Mouse (Mus musculus) B cell, adult 67 days (primary cell): Measurements from ENCODE around the gene Vmn2r50. TPM values are rescaled to one million over a fixed set of nuclear protein-coding genes. Genes with fewer than 3 reads are reported as not detected.

Experiments used
- total RNA-seq, 2 experiments: library from RNA; stranded (reverse); gene quantifications; 4 replicates each; pipeline ENCODE4 v1.2.4; 2023

Vmn2r50 gene
- total RNA-seq = not detected

GRCm38 (mm10) chr7:10053196-10053595 lies at the start of gene Vmn2r50:
Gene Vmn2r50 (minus strand): TSS chr7:10053296.

GRCm38 (mm10) chr7:9992157-9992556 lies 60.9 kb downstream of the Vmn2r50 start, which contains the start of gene Vmn2r49:
Gene Vmn2r49 (minus strand): TSS chr7:9992257.

Other genes with a start within 250 kb of the Vmn2r50 start
- not detected for gene Vmn2r47, start 212.0 kb downstream of the Vmn2r50 start, total RNA-seq
- gene Vmn2r48, start 99.7 kb downstream of the Vmn2r50 start, total RNA-seq = not detected
- not detected for gene Vmn2r49, start 61.0 kb downstream of the Vmn2r50 start, total RNA-seq
- gene Vmn2r51, start 52.4 kb upstream of the Vmn2r50 start, total RNA-seq = not detected
- under 1 TPM; 0.12 to 0.15 TPM for gene Vmn2r52, start 123.3 kb upstream of the Vmn2r50 start, total RNA-seq
- not detected for gene Vmn1r66, start 224.7 kb upstream of the Vmn2r50 start, total RNA-seq